Mouse (Mus musculus) heart, postnatal 0 days (tissue): Measurements from ENCODE around the gene Dgke.

Source experiments
- CTCF ChIP-seq: IDR thresholded peaks from 2 replicates; pipeline ENCODE4 v1.5.1; 2016; ENCODE audit warnings: antibody characterized with exemption, control low read depth, low read depth
- EP300 ChIP-seq: IDR thresholded peaks from 2 replicates; pipeline ENCODE4 v1.6.1; 2016; ENCODE audit warnings: antibody characterized with exemption, low read depth

DNA sequence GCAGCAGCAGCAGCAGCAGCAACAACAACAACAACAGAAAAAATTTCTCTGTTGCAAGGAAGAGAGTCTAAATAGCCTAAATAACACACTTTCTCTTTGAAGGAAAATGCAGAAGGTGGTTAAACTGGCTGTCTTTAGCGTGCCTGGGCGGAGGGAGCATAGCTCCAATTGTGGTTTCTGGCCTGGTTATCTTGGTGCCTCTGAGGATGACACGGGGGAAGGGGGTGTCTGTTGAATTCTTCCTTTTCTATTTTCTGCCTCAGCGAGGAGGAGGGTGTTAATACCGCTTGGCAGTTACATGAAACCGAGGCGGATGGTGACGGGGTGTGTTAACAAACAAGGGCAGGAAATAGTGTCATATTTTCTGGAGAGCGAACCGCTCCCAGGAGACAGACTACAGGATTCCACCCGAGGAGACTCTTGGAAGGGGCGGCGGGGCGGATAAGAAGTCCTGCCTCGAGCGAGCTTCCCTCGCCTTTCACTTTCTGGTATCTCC, 34.2 kb upstream of the Dgke start:
- no peak for TF ChIP-seq EP300
- no peak for TF ChIP-seq CTCF
